Mouse (Mus musculus) myocyte (in vitro differentiated cells): ENCODE measurements around the gene Dlgap3.

Source experiments
- CEBPB ChIP-seq: IDR thresholded peaks from 2 replicates; pipeline ENCODE4 v1.6.1; 2011; ENCODE audit warnings: mild to moderate bottlenecking, moderate library complexity; ENCODE audit not compliant: poor library complexity, insufficient read depth, severe bottlenecking
- MAX ChIP-seq: IDR thresholded peaks from one replicate; pipeline ENCODE4 v1.6.1; 2011; ENCODE audit warnings: low read depth, mild to moderate bottlenecking, control low read depth
- MYOG ChIP-seq, 3 experiments: IDR thresholded peaks; one replicate each; pipeline ENCODE4 v1.6.1; 2011; ENCODE audit warnings: control low read depth in 2 of 3, low read depth in 2 of 3, mild to moderate bottlenecking in 2 of 3; ENCODE audit not compliant: insufficient read length in 2 of 3, control insufficient read depth in 1 of 3, insufficient read depth in 1 of 3
- POLR2A ChIP-seq: IDR thresholded peaks from one replicate; pipeline ENCODE4 v1.6.1; 2011; ENCODE audit warnings: low read depth, mild to moderate bottlenecking, control low read depth, moderate library complexity; ENCODE audit not compliant: insufficient read length
- TCF12 ChIP-seq: IDR thresholded peaks from one replicate; pipeline ENCODE4 v1.6.1; 2011; ENCODE audit warnings: mild to moderate bottlenecking, control low read depth; ENCODE audit not compliant: poor library complexity, insufficient read depth, severe bottlenecking
- USF1 ChIP-seq: IDR thresholded peaks from one replicate; pipeline ENCODE4 v1.6.1; 2011; ENCODE audit warnings: low read depth, mild to moderate bottlenecking, control low read depth, moderate library complexity

DNA sequence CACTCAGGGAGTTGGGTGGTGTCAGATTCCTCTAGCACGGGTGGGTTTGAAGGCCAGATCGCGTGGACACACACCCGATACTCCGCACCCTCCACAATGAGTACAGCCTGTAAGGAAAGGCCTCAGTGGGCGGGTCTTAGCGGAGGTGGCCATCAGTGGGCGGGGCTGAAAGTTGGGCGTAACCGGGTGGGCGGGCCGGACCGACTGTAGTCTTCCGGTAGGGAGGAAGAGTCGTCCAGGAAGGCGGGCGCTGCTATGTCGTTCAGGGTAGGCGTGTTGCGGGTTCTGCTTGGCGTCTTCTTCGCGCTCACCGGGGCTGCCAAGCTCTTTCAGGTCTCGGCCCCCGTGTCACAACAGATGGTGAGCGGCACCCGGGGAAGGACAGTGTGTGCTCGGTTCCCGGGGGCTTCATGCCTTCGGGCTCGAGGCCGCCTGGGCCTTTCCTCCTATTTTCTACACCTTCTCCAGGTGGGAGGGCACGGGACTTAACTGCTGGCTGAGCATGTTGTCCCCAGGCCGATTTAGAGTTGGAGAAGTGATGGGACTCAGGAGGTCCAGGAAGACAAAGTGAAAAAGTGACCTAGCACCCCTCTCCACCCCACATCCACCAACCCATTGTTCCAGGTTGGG, 43.1 kb upstream of the Dlgap3 start:
- TF ChIP-seq POLR2A (no peak), CEBPB (no peak), USF1 (no peak), MAX (no peak), TCF12 (no peak), MYOG (IDR thresholded peaks at IDR 0.05; ENCODE audit: control insufficient read depth in 1 of 3, insufficient read depth in 1 of 3, insufficient read length in 2 of 3, low read depth in 2 of 3) (no peak)
